Mouse (Mus musculus): ENCODE results near the gene Dpp6. TPM values are rescaled to one million over a fixed set of nuclear protein-coding genes. Genes with fewer than 3 reads are reported as not detected.

Dpp6 gene
- polyA plus RNA-seq, 1 experiment from 2014 or later: 0.31 TPM

DNA sequence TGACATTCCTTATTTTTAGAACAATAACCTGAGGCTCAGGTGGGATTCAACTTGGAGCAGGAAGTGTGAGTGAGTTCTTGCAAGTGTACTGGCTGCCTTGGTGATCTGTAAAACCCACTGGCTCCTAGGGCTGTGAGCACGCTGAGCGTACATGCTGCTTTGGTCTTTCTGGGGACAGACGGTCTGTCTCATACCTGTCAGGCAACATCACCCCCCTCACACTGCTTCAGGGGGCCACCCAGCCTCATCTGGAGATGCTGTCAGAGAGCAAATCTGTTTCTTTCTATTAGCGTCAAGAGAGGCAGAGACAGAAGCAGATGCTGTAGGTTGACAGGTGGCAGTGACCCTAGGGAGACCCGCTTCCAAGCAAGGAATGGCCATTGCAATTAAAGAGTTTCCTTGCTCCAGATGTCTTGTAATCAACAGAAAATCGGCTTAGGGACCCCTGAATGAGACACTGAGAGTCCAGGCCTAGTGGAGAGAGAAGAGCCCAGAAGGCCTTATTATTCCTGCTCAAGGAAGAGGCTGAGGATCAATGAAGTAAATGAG lies 330.5 kb downstream of the Dpp6 start:
- Histone ChIP-seq H3K9ac (no peak overlapping the region), H3K36me3 (no peaks in the 10 kb centered on the region), H3K4me3 (replicated peaks) (no peak overlapping the region), H3K9me3 (replicated peaks) (no peaks in the 10 kb centered on the region), H3K27me3 (no peaks in the 10 kb centered on the region), H3K4me1 (replicated peaks) (no peaks in the 10 kb centered on the region), H3K27ac (no peak overlapping the region), H3K4me2 (no peak overlapping the region)
- ATAC-seq (ENCODE audit: low read depth): no peak
- DNase-seq: no peak
- 65% methylated on average over 6 of the region's 6 CpGs for WGBS (ENCODE audit: insufficient replicate concordance)

GRCm38 (mm10) chr5:27151017-27151416 lies 334.0 kb downstream of the Dpp6 start:
- Histone ChIP-seq H3K4me1 (replicated peaks) (no peaks in the 10 kb centered on the region), H3K27ac (no peak overlapping the region), H3K9me3 (replicated peaks) (no peaks in the 10 kb centered on the region), H3K4me3 (replicated peaks) (no peak overlapping the region), H3K9ac (no peak overlapping the region), H3K36me3 (no peaks in the 10 kb centered on the region), H3K27me3 (no peaks in the 10 kb centered on the region), H3K4me2 (no peak overlapping the region)
- ATAC-seq (ENCODE audit: low read depth): no peak
- DNase-seq: no peak
- WGBS (ENCODE audit: insufficient replicate concordance): 48% methylated on average over 1 of the region's 1 CpGs

GRCm38 (mm10) chr5:27155671-27156070 lies 338.7 kb downstream of the Dpp6 start:
- Histone ChIP-seq H3K4me1 (replicated peaks) (no peaks in the 10 kb centered on the region), H3K4me3 (replicated peaks) (no peak overlapping the region), H3K36me3 (no peaks in the 10 kb centered on the region), H3K27ac (no peak overlapping the region), H3K9ac (no peak overlapping the region), H3K4me2 (no peak overlapping the region), H3K27me3 (no peaks in the 10 kb centered on the region), H3K9me3 (replicated peaks) (no peaks in the 10 kb centered on the region)
- 51% methylated on average over 3 of the region's 3 CpGs for WGBS (ENCODE audit: insufficient replicate concordance)
- ATAC-seq (ENCODE audit: low read depth) (no peak), DNase-seq (no peak)

- H3K27ac ChIP-seq: no peak overlapping the region
- no peak overlapping the region for H3K9ac ChIP-seq
- no peak overlapping the region for H3K4me3 ChIP-seq (replicated peaks)
- H3K9me3 ChIP-seq (replicated peaks): no peaks in the 10 kb centered on the region
- no peak for DNase-seq
- no peaks in the 10 kb centered on the region for H3K4me1 ChIP-seq (replicated peaks)
- no peak overlapping the region for H3K4me2 ChIP-seq
- H3K36me3 ChIP-seq: no peaks in the 10 kb centered on the region
- 42% methylated on average over 2 of the region's 2 CpGs for WGBS (ENCODE audit: insufficient replicate concordance)
- ATAC-seq (ENCODE audit: low read depth): no peak
- no peaks in the 10 kb centered on the region for H3K27me3 ChIP-seq
Measured at GRCm38 (mm10) chr5:27156366-27156765, 339.4 kb downstream of the Dpp6 start.

DNA sequence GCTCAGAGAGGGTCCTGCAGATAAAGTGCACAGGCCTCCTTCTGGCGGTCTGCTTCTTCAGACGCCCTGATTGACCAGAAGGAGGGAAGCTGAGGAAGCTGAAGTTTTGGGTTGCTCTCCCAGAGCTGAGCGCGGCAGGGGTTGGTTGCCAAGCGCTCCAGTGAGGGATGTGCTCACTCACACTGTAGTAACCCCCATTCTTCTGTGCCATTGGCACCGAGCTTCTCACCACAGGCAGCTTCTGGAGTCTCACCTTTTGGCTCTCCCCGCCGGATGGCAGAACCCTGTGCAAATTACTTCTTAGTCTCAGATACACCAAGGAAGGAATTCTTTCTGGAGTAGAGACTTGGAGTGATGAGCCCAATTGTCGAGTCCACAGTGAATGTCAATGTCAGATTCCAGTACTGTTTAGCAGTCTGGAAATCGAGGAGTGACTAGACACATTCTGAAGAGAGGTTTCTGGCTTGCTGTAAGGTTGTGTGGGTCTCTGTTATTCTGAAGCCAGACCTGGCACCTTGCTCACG lies 344.2 kb downstream of the Dpp6 start:
- Histone ChIP-seq H3K27me3 (no peaks in the 10 kb centered on the region), H3K36me3 (no peaks in the 10 kb centered on the region), H3K4me3 (replicated peaks) (no peak overlapping the region), H3K27ac (no peak overlapping the region), H3K4me2 (no peak overlapping the region), H3K9me3 (replicated peaks) (no peaks in the 10 kb centered on the region), H3K4me1 (replicated peaks) (no peaks in the 10 kb centered on the region), H3K9ac (no peak overlapping the region)
- DNase-seq: no peak
- no peak for ATAC-seq (ENCODE audit: low read depth)
- WGBS (ENCODE audit: insufficient replicate concordance): 49% methylated on average over 11 of the region's 11 CpGs

GRCm38 (mm10) chr5:27168550-27168949 lies 351.5 kb downstream of the Dpp6 start:
- 76% methylated on average over 1 of the region's 1 CpGs for WGBS (ENCODE audit: insufficient replicate concordance)
- H3K27ac ChIP-seq: no peak overlapping the region
- no peaks in the 10 kb centered on the region for H3K36me3 ChIP-seq
- H3K4me3 ChIP-seq (replicated peaks): no peak overlapping the region
- H3K4me1 ChIP-seq (replicated peaks): no peaks in the 10 kb centered on the region
- H3K9ac ChIP-seq: no peak overlapping the region
- H3K27me3 ChIP-seq: no peaks in the 10 kb centered on the region
- no peaks in the 10 kb centered on the region for H3K9me3 ChIP-seq (replicated peaks)
- no peak overlapping the region for H3K4me2 ChIP-seq
- ATAC-seq (ENCODE audit: low read depth) (no peak), DNase-seq (no peak)

GRCm38 (mm10) chr5:27184963-27185362 lies 368.0 kb downstream of the Dpp6 start:
- H3K9ac ChIP-seq: no peak overlapping the region
- H3K27ac ChIP-seq: no peak overlapping the region
- no peak overlapping the region for H3K4me3 ChIP-seq (replicated peaks)
- no peak overlapping the region for H3K4me2 ChIP-seq
- H3K36me3 ChIP-seq: no peaks in the 10 kb centered on the region
- no peaks in the 10 kb centered on the region for H3K4me1 ChIP-seq (replicated peaks)
- 0 out of 2 replicates have a peak, but pooled peaks cover 2% of the 10 kb centered on the region for H3K9me3 ChIP-seq (replicated peaks)
- H3K27me3 ChIP-seq: no peaks in the 10 kb centered on the region
- DNase-seq: no peak
- ATAC-seq (ENCODE audit: low read depth): no peak
- WGBS (ENCODE audit: insufficient replicate concordance): 57% methylated on average over 4 of the region's 4 CpGs

DNA sequence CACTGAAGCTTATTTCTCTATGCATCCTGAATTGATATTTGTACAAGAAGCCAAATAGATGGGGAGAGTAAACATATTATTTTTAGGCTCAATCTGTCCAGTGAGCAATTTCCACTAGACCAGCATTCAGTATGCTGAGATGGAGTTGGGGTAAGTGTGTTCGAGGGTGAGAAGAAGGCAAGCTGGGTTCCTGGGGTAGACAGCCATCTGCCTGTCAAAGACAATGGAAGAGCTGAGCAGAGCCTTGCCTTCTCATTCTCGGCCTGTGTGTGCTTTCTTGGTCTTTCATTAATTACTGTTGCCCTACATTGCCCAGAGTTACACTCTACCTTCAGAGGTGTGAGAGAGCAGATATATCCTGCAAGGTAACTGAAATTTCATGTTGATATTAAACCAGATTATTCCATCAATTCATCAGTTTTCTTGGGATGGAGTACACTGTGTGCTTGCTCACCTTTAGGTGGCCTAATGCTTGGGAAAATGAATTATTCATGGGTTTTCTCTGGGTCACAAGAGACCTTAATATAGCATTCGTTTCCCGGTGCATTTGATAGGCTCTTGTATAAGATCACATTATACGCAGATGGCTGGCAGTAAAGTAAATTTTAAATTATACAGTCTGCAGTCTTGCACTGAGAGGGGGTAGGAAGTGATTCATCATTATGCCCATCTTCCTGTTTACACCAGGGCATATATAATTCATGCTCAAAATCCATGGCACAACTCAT lies 374.4 kb downstream of the Dpp6 start:
- ATAC-seq (ENCODE audit: low read depth): no peak
- Histone ChIP-seq H3K9ac (no peak overlapping the region), H3K27ac (no peak overlapping the region), H3K36me3 (no peaks in the 10 kb centered on the region), H3K9me3 (replicated peaks) (no peaks in the 10 kb centered on the region), H3K4me2 (no peak overlapping the region), H3K4me3 (replicated peaks) (no peak overlapping the region), H3K27me3 (no peaks in the 10 kb centered on the region), H3K4me1 (replicated peaks) (no peaks in the 10 kb centered on the region)
- no peak for DNase-seq
- 57% methylated on average over 5 of the region's 5 CpGs for WGBS (ENCODE audit: insufficient replicate concordance)

DNA sequence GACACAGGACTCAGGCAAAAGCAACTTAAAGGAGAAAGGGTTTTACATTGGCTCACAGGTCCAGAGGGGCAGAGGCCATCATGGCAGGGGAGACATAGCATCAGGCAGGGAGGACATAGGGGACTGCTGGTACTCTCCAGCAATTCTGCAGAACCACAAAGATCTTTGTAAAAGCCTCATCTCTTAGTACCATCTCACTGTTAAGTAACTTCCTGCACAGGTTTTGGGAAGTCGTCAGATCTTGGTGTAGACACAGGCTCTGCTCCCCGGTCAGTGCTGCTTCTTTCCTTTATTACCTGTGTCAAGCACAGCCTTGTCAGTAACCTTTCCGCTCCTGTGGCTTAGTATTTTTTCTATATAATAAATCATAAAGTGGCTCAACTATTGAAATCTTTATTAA lies 377.2 kb downstream of the Dpp6 start:
- ATAC-seq (ENCODE audit: low read depth) (no peak), DNase-seq (no peak)
- H3K4me2 ChIP-seq: no peak overlapping the region
- H3K9me3 ChIP-seq (replicated peaks): no peaks in the 10 kb centered on the region
- H3K36me3 ChIP-seq: no peaks in the 10 kb centered on the region
- no peak overlapping the region for H3K4me3 ChIP-seq (replicated peaks)
- no peaks in the 10 kb centered on the region for H3K27me3 ChIP-seq
- WGBS (ENCODE audit: insufficient replicate concordance): 31% methylated on average over 3 of the region's 3 CpGs
- H3K4me1 ChIP-seq (replicated peaks): no peaks in the 10 kb centered on the region
- no peak overlapping the region for H3K9ac ChIP-seq
- H3K27ac ChIP-seq: no peak overlapping the region

DNA sequence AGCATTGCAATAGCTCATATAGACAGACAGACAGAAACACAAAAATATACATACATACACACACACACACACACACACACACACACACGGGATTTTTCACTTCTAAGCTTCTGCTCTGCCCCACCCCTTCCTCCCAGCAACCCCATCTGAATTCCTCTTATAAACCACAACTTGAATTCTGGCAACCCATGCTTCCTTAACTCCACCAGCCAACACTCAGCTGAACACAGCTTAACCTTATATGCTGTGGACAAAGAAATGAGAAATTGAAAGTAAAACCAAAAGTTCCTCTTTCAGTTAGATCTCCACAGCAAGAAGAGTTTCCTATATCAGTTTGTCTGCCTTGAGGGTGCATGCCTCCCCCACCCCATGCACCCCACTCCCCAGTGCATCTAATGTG lies 378.0 kb downstream of the Dpp6 start:
- Histone ChIP-seq H3K27me3 (no peaks in the 10 kb centered on the region), H3K4me3 (replicated peaks) (no peak overlapping the region), H3K4me1 (replicated peaks) (no peaks in the 10 kb centered on the region), H3K4me2 (no peak overlapping the region), H3K9ac (no peak overlapping the region), H3K9me3 (replicated peaks) (no peaks in the 10 kb centered on the region), H3K36me3 (no peaks in the 10 kb centered on the region), H3K27ac (no peak overlapping the region)
- DNase-seq (no peak), ATAC-seq (ENCODE audit: low read depth) (no peak)
- WGBS (ENCODE audit: insufficient replicate concordance): 8% methylated on average over 1 of the region's 1 CpGs

GRCm38 (mm10) chr5:27200581-27201341 lies 383.8 kb downstream of the Dpp6 start:
- WGBS (ENCODE audit: insufficient replicate concordance): 30% methylated on average over 2 of the region's 2 CpGs
- ATAC-seq (ENCODE audit: low read depth) (no peak), DNase-seq (no peak)
- Histone ChIP-seq H3K36me3 (no peaks in the 10 kb centered on the region), H3K4me2 (no peak overlapping the region), H3K9ac (no peak overlapping the region), H3K4me3 (replicated peaks) (no peak overlapping the region), H3K4me1 (replicated peaks) (no peaks in the 10 kb centered on the region), H3K27ac (no peak overlapping the region), H3K27me3 (no peaks in the 10 kb centered on the region), H3K9me3 (replicated peaks) (no peaks in the 10 kb centered on the region)
